Mouse (Mus musculus): ENCODE measurements at regions not wholly inside any gene's neighbourhood (a gene's known extent, or its start where the extent isn't known, plus 50 kb on each side); places are given as distances from the start of the nearest gene placed in this dataset.

GRCm38 (mm10) chr8:15497566-15497965, 451.7 kb upstream of the BB014433 start:
- no peak for DNase-seq (ENCODE audit: low spot score)
- no peak; the same call in 1 of the 2 replicates for ATAC-seq (ENCODE audit: low FRiP score, low TSS enrichment)
- no peaks in the 10 kb centered on the region for H3K36me3 ChIP-seq (ENCODE audit: control insufficient read depth, insufficient read depth, low read length)
- no peaks in the 10 kb centered on the region for H3K4me1 ChIP-seq (replicated peaks; ENCODE audit: control insufficient read depth, insufficient read depth)
- 66% methylated on average over 5 of the region's 5 CpGs for WGBS
- TF ChIP-seq EP300 (optimal IDR thresholded peaks at IDR 0.05) (no peak), CTCF (IDR thresholded peaks at IDR 0.05; ENCODE audit: low read depth) (no peak)
- H3K4me2 ChIP-seq (replicated peaks; ENCODE audit: low read depth), result no peak overlapping the region
- H3K9me3 ChIP-seq (ENCODE audit: control insufficient read depth, low read length), result no peaks in the 10 kb centered on the region
- no peaks in the 10 kb centered on the region for H3K27me3 ChIP-seq (ENCODE audit: control insufficient read depth, insufficient read depth, low read length)
- H3K9ac ChIP-seq (ENCODE audit: low read length), result no peak overlapping the region
- H3K27ac ChIP-seq (replicated peaks), result no peak overlapping the region
- no peak overlapping the region for H3K4me3 ChIP-seq (ENCODE audit: low read depth, low read length)

DNA sequence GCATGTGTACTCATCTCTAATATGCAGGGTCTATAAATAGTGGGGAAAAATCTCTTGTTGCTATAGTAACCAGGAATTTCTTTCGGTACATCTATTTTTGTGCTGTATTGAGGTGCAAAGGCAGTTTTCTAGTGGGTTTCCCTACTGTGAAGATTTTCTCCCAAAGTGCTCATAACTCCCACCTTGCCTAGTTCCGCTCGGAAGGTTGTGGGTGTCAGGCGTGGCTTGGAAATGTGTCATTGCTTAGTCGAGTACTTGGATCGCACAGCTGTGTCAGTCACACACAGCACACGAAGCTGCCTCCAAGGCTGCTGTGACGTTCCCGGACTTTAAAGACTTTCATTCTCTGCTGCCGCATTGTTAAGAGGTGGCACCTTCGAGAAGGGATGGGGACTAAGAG, 450.4 kb upstream of the BB014433 start:
- WGBS, result 71% methylated on average over 11 of the region's 11 CpGs
- no peak for DNase-seq (ENCODE audit: low spot score)
- Histone ChIP-seq H3K36me3 (ENCODE audit: control insufficient read depth, insufficient read depth, low read length) (no peaks in the 10 kb centered on the region), H3K27ac (replicated peaks) (no peak overlapping the region), H3K4me2 (replicated peaks; ENCODE audit: low read depth) (no peak overlapping the region), H3K4me3 (ENCODE audit: low read depth, low read length) (no peak overlapping the region), H3K9ac (ENCODE audit: low read length) (no peak overlapping the region), H3K9me3 (ENCODE audit: control insufficient read depth, low read length) (no peaks in the 10 kb centered on the region), H3K4me1 (replicated peaks; ENCODE audit: control insufficient read depth, insufficient read depth) (no peaks in the 10 kb centered on the region), H3K27me3 (ENCODE audit: control insufficient read depth, insufficient read depth, low read length) (no peaks in the 10 kb centered on the region)
- ATAC-seq (ENCODE audit: low FRiP score, low TSS enrichment), result no peak
- no peak for TF ChIP-seq CTCF (IDR thresholded peaks at IDR 0.05; ENCODE audit: low read depth)
- no peak for TF ChIP-seq EP300 (optimal IDR thresholded peaks at IDR 0.05)

DNA sequence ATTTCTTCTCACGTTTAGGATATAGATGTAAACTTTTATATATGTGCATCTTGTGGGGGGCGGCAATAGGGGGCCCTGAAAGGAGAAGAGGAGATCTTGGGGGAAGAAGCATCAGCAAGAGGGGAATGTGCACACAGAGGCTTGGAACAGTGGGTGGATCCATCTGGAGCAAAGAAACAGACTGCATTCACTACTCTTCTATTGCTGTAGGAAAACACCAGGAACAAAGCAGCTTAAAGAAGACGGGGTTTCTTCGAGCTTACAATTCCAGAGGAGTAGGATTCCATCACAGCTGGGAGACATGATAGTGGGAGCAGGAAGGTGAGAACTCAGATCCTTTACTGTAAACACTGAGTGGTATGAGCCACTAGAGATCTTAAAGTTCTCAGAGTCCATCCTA, 444.9 kb upstream of the BB014433 start:
- Histone ChIP-seq H3K4me3 (ENCODE audit: low read depth, low read length) (no peak overlapping the region), H3K9ac (ENCODE audit: low read length) (no peak overlapping the region), H3K9me3 (ENCODE audit: control insufficient read depth, low read length) (no peaks in the 10 kb centered on the region), H3K4me1 (replicated peaks; ENCODE audit: control insufficient read depth, insufficient read depth) (no peaks in the 10 kb centered on the region), H3K27me3 (ENCODE audit: control insufficient read depth, insufficient read depth, low read length) (no peaks in the 10 kb centered on the region), H3K27ac (replicated peaks) (no peak overlapping the region), H3K4me2 (replicated peaks; ENCODE audit: low read depth) (no peak overlapping the region), H3K36me3 (ENCODE audit: control insufficient read depth, insufficient read depth, low read length) (no peaks in the 10 kb centered on the region)
- ATAC-seq (ENCODE audit: low FRiP score, low TSS enrichment) (no peak), DNase-seq (ENCODE audit: low spot score) (no peak)
- TF ChIP-seq EP300 (optimal IDR thresholded peaks at IDR 0.05) (no peak), CTCF (IDR thresholded peaks at IDR 0.05; ENCODE audit: low read depth) (no peak)
- 75% methylated on average over 4 of the region's 4 CpGs for WGBS

DNA sequence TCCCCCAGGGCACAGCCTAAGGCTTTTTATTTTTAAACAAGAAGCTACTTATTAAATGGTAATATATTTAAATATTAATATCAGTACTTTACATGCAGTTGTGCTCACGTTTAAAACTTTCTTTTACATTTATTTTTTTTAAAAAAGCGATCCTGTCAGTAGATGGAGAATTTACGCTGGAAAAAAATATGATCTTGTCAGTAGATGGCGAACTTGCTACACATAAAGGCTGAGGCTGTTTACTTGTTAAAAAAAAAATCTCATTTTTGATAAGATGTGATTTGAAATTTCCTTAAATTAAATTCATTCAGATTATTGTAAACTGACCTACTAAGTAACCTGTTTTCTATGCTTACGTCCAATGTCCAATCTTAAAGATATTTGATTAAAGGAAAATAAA, 441.7 kb upstream of the BB014433 start:
- no peak overlapping the region for H3K9ac ChIP-seq (ENCODE audit: low read length)
- ATAC-seq (ENCODE audit: low FRiP score, low TSS enrichment), result no peak
- H3K9me3 ChIP-seq (ENCODE audit: control insufficient read depth, low read length), result no peaks in the 10 kb centered on the region
- no peaks in the 10 kb centered on the region for H3K27me3 ChIP-seq (ENCODE audit: control insufficient read depth, insufficient read depth, low read length)
- DNase-seq (ENCODE audit: low spot score), result no peak
- no peak overlapping the region for H3K27ac ChIP-seq (replicated peaks)
- no peak for TF ChIP-seq EP300 (optimal IDR thresholded peaks at IDR 0.05)
- peak; percentile 37 for TF ChIP-seq CTCF (IDR thresholded peaks at IDR 0.05; ENCODE audit: low read depth)
- 54% methylated on average over 5 of the region's 5 CpGs for WGBS
- no peaks in the 10 kb centered on the region for H3K36me3 ChIP-seq (ENCODE audit: control insufficient read depth, insufficient read depth, low read length)
- H3K4me3 ChIP-seq (ENCODE audit: low read depth, low read length), result no peak overlapping the region
- H3K4me2 ChIP-seq (replicated peaks; ENCODE audit: low read depth), result no peak overlapping the region
- no peaks in the 10 kb centered on the region for H3K4me1 ChIP-seq (replicated peaks; ENCODE audit: control insufficient read depth, insufficient read depth)

DNA sequence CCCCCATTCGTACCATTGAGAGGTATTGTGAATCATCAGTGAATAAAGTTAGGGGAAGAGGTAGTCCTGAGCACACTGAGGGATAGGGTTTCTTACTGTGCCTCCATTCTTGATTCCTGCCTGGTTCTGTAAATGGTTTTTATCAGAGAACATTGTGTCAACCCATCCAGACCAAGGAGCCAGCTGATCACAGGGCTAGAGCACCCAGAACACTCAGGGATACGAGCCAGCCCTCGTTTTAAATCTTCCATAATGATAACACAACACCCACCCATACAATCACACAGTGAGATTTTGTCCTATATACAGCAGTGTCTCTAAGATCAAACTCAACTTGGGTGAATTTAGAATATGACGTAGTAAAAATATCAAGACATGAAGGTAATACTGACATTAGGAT, 424.7 kb upstream of the BB014433 start:
- Histone ChIP-seq H3K9me3 (ENCODE audit: control insufficient read depth, low read length) (no peaks in the 10 kb centered on the region), H3K36me3 (ENCODE audit: control insufficient read depth, insufficient read depth, low read length) (no peaks in the 10 kb centered on the region), H3K4me2 (replicated peaks; ENCODE audit: low read depth) (no peak overlapping the region), H3K27me3 (ENCODE audit: control insufficient read depth, insufficient read depth, low read length) (no peaks in the 10 kb centered on the region), H3K9ac (ENCODE audit: low read length) (no peak overlapping the region), H3K27ac (replicated peaks) (no peak overlapping the region), H3K4me3 (ENCODE audit: low read depth, low read length) (no peak overlapping the region), H3K4me1 (replicated peaks; ENCODE audit: control insufficient read depth, insufficient read depth) (no peaks in the 10 kb centered on the region)
- ATAC-seq (ENCODE audit: low FRiP score, low TSS enrichment) (no peak), DNase-seq (ENCODE audit: low spot score) (no peak)
- no peak for TF ChIP-seq CTCF (IDR thresholded peaks at IDR 0.05; ENCODE audit: low read depth)
- no peak for TF ChIP-seq EP300 (optimal IDR thresholded peaks at IDR 0.05)
- WGBS, result 80% methylated on average over 4 of the region's 4 CpGs

GRCm38 (mm10) chr8:15468540-15469476, 422.9 kb upstream of the BB014433 start:
- no peak overlapping the region for H3K9ac ChIP-seq (ENCODE audit: low read length)
- H3K4me1 ChIP-seq (replicated peaks; ENCODE audit: control insufficient read depth, insufficient read depth), result no peaks in the 10 kb centered on the region
- WGBS, result 68% methylated on average over 10 of the region's 10 CpGs
- H3K9me3 ChIP-seq (ENCODE audit: control insufficient read depth, low read length), result no peaks in the 10 kb centered on the region
- no peak overlapping the region for H3K27ac ChIP-seq (replicated peaks)
- no peaks in the 10 kb centered on the region for H3K27me3 ChIP-seq (ENCODE audit: control insufficient read depth, insufficient read depth, low read length)
- H3K4me3 ChIP-seq (ENCODE audit: low read depth, low read length), result no peak overlapping the region
- H3K4me2 ChIP-seq (replicated peaks; ENCODE audit: low read depth), result no peak overlapping the region
- no peak for TF ChIP-seq CTCF (IDR thresholded peaks at IDR 0.05; ENCODE audit: low read depth)
- no peak for TF ChIP-seq EP300 (optimal IDR thresholded peaks at IDR 0.05)
- DNase-seq (ENCODE audit: low spot score) (no peak), ATAC-seq (ENCODE audit: low FRiP score, low TSS enrichment) (no peak)
- H3K36me3 ChIP-seq (ENCODE audit: control insufficient read depth, insufficient read depth, low read length), result no peaks in the 10 kb centered on the region

Measured in stomach, postnatal 0 days (tissue).